Mouse (Mus musculus): ENCODE results near the gene Xpnpep2. TPM values are rescaled to one million over a fixed set of nuclear protein-coding genes. Genes with fewer than 3 reads are reported as not detected.

Gene Xpnpep2
- polyA plus RNA-seq, 1 experiment, result 1.1 TPM

DNA sequence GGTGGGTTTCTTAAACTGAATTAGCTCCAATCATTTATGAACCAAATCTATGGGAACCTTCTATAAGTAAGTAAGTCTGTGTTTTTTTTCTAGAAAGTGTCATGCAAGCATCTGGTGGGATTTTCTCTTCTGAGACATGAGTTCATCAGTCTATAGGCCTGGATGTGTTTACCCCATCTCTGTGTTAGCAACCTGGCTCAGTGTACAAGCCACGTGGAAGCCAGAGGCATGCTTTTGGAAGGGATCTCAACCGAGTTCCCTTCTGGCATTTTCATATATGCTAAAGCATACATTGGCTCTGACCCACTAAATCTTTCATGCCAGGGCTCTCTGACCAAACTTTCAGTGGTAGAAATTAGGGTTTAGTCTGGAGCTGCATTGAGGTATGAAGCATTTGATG is 45.4 kb downstream of the Xpnpep2 start:
- Histone ChIP-seq H3K36me3 (ENCODE audit: control insufficient read depth, insufficient read depth, low read length) (peaks cover 85% of the 10 kb centered on the region), H3K4me1 (replicated peaks; ENCODE audit: control insufficient read depth, insufficient read depth, low read length) (peaks cover 25% of the 10 kb centered on the region), H3K27ac (ENCODE audit: control insufficient read depth, insufficient read depth, low read length) (no peak overlapping the region), H3K4me3 (ENCODE audit: control insufficient read depth, insufficient read depth, low read length) (no peak overlapping the region), H3K27me3 (ENCODE audit: control insufficient read depth, insufficient read depth, low read length) (no peaks in the 10 kb centered on the region)
- TF ChIP-seq CTCF (IDR thresholded peaks at IDR 0.05; ENCODE audit: borderline replicate concordance, control insufficient read depth, extremely low read depth, insufficient read depth, low read length, poor library complexity), result no peak
- no peak for TF ChIP-seq POLR2A (IDR thresholded peaks at IDR 0.05; ENCODE audit: control insufficient read depth, extremely low read depth, insufficient read depth, low read length, poor library complexity)
- no peak for DNase-seq
- WGBS, result 66% methylated on average over 2 of the region's 2 CpGs

- peaks cover 21% of the 10 kb centered on the region for H3K4me1 ChIP-seq (replicated peaks; ENCODE audit: control insufficient read depth, insufficient read depth, low read length)
- H3K27me3 ChIP-seq (ENCODE audit: control insufficient read depth, insufficient read depth, low read length), result no peaks in the 10 kb centered on the region
- WGBS, result 93% methylated on average over 6 of the region's 6 CpGs
- DNase-seq, result no peak
- H3K4me3 ChIP-seq (ENCODE audit: control insufficient read depth, insufficient read depth, low read length), result no peak overlapping the region
- peaks cover 90% of the 10 kb centered on the region for H3K36me3 ChIP-seq (ENCODE audit: control insufficient read depth, insufficient read depth, low read length)
- TF ChIP-seq CTCF (IDR thresholded peaks at IDR 0.05; ENCODE audit: borderline replicate concordance, control insufficient read depth, extremely low read depth, insufficient read depth, low read length, poor library complexity) (no peak), POLR2A (IDR thresholded peaks at IDR 0.05; ENCODE audit: control insufficient read depth, extremely low read depth, insufficient read depth, low read length, poor library complexity) (no peak)
- no peak overlapping the region for H3K27ac ChIP-seq (ENCODE audit: control insufficient read depth, insufficient read depth, low read length)
Observed at GRCm38 (mm10) chrX:48155489-48155888, 47.0 kb downstream of the Xpnpep2 start.

DNA sequence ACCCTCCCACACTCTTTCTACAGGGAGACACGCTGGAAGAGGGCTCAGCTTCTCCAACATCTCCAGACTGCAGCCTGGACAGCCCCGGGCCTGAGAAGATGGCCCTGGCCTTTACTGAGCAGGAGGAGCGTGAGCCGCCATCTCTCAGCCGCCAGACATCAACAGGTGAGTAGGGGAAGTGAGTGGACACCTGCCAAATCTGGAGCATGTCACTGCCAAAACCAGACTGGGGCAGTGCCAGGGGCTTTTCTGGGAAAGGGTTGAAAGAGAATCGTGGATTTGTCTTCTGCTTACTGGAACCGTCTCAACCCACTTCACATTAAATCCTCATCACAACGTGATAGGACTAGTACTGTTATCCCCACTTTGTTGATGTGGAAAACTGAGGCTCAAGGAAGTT is 48.9 kb downstream of the Xpnpep2 start:
- Histone ChIP-seq H3K27ac (ENCODE audit: control insufficient read depth, insufficient read depth, low read length) (no peak overlapping the region), H3K4me3 (ENCODE audit: control insufficient read depth, insufficient read depth, low read length) (no peak overlapping the region), H3K27me3 (ENCODE audit: control insufficient read depth, insufficient read depth, low read length) (no peaks in the 10 kb centered on the region), H3K4me1 (replicated peaks; ENCODE audit: control insufficient read depth, insufficient read depth, low read length) (peaks cover 16% of the 10 kb centered on the region), H3K36me3 (ENCODE audit: control insufficient read depth, insufficient read depth, low read length) (peaks cover 96% of the 10 kb centered on the region)
- WGBS, result 97% methylated on average over 8 of the region's 8 CpGs
- DNase-seq, result no peak
- TF ChIP-seq POLR2A (IDR thresholded peaks at IDR 0.05; ENCODE audit: control insufficient read depth, extremely low read depth, insufficient read depth, low read length, poor library complexity) (no peak), CTCF (IDR thresholded peaks at IDR 0.05; ENCODE audit: borderline replicate concordance, control insufficient read depth, extremely low read depth, insufficient read depth, low read length, poor library complexity) (no peak)

DNA sequence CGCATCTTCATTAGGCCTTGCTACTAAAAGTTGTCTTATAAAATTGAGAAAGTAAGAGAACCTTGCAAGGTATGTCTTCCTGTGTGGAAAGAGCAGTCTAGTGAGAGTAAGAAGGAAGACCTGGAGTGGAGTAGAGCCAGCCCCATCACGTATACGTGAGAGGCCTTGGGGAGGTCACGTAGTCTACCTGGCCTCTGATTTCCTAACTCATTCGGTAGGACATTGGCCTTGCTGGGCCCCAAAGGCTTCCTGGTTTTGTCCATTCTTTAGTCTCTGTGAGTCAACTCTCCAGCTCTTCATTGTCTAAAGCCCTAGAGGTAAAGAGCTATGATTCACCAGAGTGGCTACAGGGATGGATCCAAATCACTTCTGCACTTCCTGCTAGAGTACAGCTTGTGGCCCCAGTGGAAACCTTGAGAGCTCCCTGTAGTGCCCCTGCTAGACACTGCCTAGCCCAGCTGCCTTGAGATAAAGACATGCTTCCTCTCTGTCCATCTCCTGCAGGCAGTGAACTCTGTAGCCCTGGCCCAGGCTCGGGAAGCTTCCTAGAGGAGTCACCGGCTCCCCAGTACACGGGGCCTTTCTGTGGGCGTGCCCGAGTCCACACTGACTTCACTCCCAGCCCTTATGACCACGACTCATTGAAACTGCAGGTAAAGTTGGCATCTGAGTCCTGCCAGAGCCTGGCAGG is 49.8 kb downstream of the Xpnpep2 start:
- Histone ChIP-seq H3K27ac (ENCODE audit: control insufficient read depth, insufficient read depth, low read length) (no peak overlapping the region), H3K27me3 (ENCODE audit: control insufficient read depth, insufficient read depth, low read length) (no peaks in the 10 kb centered on the region), H3K4me1 (replicated peaks; ENCODE audit: control insufficient read depth, insufficient read depth, low read length) (peaks cover 6% of the 10 kb centered on the region), H3K4me3 (ENCODE audit: control insufficient read depth, insufficient read depth, low read length) (no peak overlapping the region), H3K36me3 (ENCODE audit: control insufficient read depth, insufficient read depth, low read length) (peaks cover 88% of the 10 kb centered on the region)
- DNase-seq, result no peak
- WGBS, result 98% methylated on average over 11 of the region's 11 CpGs
- TF ChIP-seq CTCF (IDR thresholded peaks at IDR 0.05; ENCODE audit: borderline replicate concordance, control insufficient read depth, extremely low read depth, insufficient read depth, low read length, poor library complexity), result no peak
- TF ChIP-seq POLR2A (IDR thresholded peaks at IDR 0.05; ENCODE audit: control insufficient read depth, extremely low read depth, insufficient read depth, low read length, poor library complexity), result no peak

DNA sequence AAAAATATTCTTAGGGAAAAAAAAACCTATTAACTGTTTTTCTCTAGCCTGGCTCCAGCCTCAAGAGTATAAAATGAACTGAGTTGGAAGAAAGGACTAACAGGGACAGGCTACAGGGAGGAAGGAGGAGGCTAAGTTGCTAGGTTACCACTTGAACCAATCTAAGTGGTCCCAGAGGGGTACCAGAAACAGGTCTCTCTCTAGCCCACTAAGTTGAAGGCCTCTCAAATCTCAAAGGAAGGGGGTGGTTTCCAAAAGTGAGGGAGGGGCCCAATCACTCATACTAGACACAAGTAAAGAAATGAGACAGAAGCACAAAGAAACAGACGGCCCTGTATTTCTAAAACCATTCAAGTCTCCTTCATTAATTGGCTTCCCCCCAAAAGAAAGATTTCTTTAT is 61.4 kb downstream of the Xpnpep2 start:
- Histone ChIP-seq H3K36me3 (ENCODE audit: control insufficient read depth, insufficient read depth, low read length) (0 out of 2 replicates have a peak, but pooled peaks cover 6% of the 10 kb centered on the region), H3K27me3 (ENCODE audit: control insufficient read depth, insufficient read depth, low read length) (no peaks in the 10 kb centered on the region), H3K4me1 (replicated peaks; ENCODE audit: control insufficient read depth, insufficient read depth, low read length) (no peaks in the 10 kb centered on the region), H3K4me3 (ENCODE audit: control insufficient read depth, insufficient read depth, low read length) (no peak overlapping the region), H3K27ac (ENCODE audit: control insufficient read depth, insufficient read depth, low read length) (no peak overlapping the region)
- no peak for DNase-seq
- 94% methylated on average over 1 of the region's 1 CpGs for WGBS
- no peak for TF ChIP-seq CTCF (IDR thresholded peaks at IDR 0.05; ENCODE audit: borderline replicate concordance, control insufficient read depth, extremely low read depth, insufficient read depth, low read length, poor library complexity)

GRCm38 (mm10) chrX:48170368-48170767 is 61.8 kb downstream of the Xpnpep2 start:
- 0 out of 2 replicates have a peak, but pooled peaks cover 6% of the 10 kb centered on the region for H3K36me3 ChIP-seq (ENCODE audit: control insufficient read depth, insufficient read depth, low read length)
- WGBS, result 29% methylated on average over 1 of the region's 1 CpGs
- H3K27me3 ChIP-seq (ENCODE audit: control insufficient read depth, insufficient read depth, low read length), result no peaks in the 10 kb centered on the region
- DNase-seq, result no peak
- no peaks in the 10 kb centered on the region for H3K4me1 ChIP-seq (replicated peaks; ENCODE audit: control insufficient read depth, insufficient read depth, low read length)
- TF ChIP-seq CTCF (IDR thresholded peaks at IDR 0.05; ENCODE audit: borderline replicate concordance, control insufficient read depth, extremely low read depth, insufficient read depth, low read length, poor library complexity), result no peak
- TF ChIP-seq POLR2A (IDR thresholded peaks at IDR 0.05; ENCODE audit: control insufficient read depth, extremely low read depth, insufficient read depth, low read length, poor library complexity), result no peak
- H3K4me3 ChIP-seq (ENCODE audit: control insufficient read depth, insufficient read depth, low read length), result no peak overlapping the region
- H3K27ac ChIP-seq (ENCODE audit: control insufficient read depth, insufficient read depth, low read length), result no peak overlapping the region

DNA sequence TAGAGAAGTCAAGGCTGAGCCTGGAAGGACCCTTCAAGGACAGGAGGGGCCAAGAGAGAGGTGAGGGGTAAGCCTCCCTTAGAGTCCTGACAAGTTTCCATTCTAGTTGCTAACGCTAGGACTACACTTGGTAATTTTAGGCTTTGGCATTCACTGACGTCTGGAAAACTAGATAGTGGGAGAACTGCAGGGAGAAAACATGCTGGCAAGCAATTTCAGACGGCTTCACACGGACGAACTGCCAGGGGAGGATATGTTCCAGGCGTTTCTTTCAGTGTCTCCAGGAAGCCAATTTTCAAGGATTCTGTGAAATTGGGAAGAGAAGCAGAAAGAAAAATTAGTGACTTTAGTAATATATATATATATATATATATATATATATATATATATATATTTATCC is 73.3 kb downstream of the Xpnpep2 start:
- Histone ChIP-seq H3K4me3 (ENCODE audit: control insufficient read depth, insufficient read depth, low read length) (no peak overlapping the region), H3K36me3 (ENCODE audit: control insufficient read depth, insufficient read depth, low read length) (no peaks in the 10 kb centered on the region), H3K4me1 (replicated peaks; ENCODE audit: control insufficient read depth, insufficient read depth, low read length) (no peaks in the 10 kb centered on the region), H3K27me3 (ENCODE audit: control insufficient read depth, insufficient read depth, low read length) (no peaks in the 10 kb centered on the region), H3K27ac (ENCODE audit: control insufficient read depth, insufficient read depth, low read length) (no peak overlapping the region)
- no peak for DNase-seq
- WGBS, result 92% methylated on average over 6 of the region's 6 CpGs
- TF ChIP-seq POLR2A (IDR thresholded peaks at IDR 0.05; ENCODE audit: control insufficient read depth, extremely low read depth, insufficient read depth, low read length, poor library complexity) (no peak), CTCF (IDR thresholded peaks at IDR 0.05; ENCODE audit: borderline replicate concordance, control insufficient read depth, extremely low read depth, insufficient read depth, low read length, poor library complexity) (no peak)

Data from thymus, adult 2 months (tissue).